Mouse (Mus musculus) adrenal gland, postnatal 0 days (tissue): Measurements from ENCODE around the gene Olfr1156. TPM values are rescaled to one million over a fixed set of nuclear protein-coding genes. Genes with fewer than 3 reads are reported as not detected.

Source experiments
- polyA plus RNA-seq: library from polyadenylated mRNA; unstranded; fragments of >200 nt; fragmentation: Nextera tagmentation; extraction: Ambion mirVana; gene quantifications from 2 replicates; pipeline ENCODE4 v1.2.1, GENCODE M21; 2015

Olfr1156 gene
- not detected in 2 replicates for polyA plus RNA-seq

GRCm38 (mm10) chr2:87953000-87953399 lies at the start of gene Olfr1156:
Olfr1156 (minus strand) TSS chr2:87953100.

GRCm38 (mm10) chr2:87989813-87990212 lies 36.9 kb upstream of the Olfr1156 start, which contains the start of gene Olfr1158:
Olfr1158 (plus strand) TSS chr2:87990113.

DNA sequence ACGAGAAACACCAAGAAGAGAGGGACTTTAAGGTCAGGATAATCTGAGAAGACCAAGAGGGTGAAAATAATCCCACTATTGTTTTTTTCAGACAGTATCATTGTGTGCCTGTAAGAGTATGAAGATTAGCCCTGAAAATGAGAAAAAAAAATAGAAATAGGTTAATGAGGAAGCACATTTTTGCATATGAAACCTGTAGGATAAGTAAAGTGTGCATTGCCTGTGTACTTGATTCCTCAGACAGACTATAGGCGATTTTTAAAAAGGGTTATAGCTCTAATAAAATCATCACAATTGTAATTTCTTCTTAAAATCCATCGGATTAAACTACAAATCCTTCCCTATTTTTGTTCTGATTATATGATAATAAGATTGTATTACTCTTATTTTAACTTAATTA lies 21.7 kb upstream of the Olfr1156 start, which contains the start of gene Olfr74:
Gene Olfr74 (minus strand): TSS at position 101 of the 400 bp plus-strand sequence.

GRCm38 (mm10) chr2:87968199-87968598 lies 15.3 kb upstream of the Olfr1156 start, which contains the start of gene Olfr1157:
Olfr1157 (minus strand) TSS chr2:87968299.

GRCm38 (mm10) chr2:87945037-87945436 lies 7.9 kb downstream of the Olfr1156 start, which contains the start of gene Olfr1155:
Olfr1155 (minus strand) TSS chr2:87945137.

DNA sequence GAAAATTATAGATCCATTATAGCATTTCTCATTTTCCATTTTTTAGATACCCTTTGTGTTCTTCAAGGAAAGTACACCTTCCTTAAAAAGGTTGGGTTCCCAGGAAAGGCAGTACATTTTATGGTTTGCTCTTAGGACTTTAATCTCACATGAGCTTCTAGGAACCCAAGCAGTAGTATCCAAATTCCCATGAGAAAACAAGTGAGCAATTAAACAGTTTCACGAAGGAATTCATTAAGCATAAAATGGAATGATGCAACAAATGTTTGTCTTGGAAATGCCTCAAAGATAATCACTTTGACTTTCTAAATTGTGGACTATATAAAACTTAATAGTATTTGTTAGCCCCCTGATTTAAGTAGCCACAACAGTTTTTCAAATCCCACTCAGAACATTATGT lies 47.8 kb downstream of the Olfr1156 start, which contains the start of gene Olfr1154:
Gene Olfr1154 (minus strand): TSS at position 101 of the 400 bp plus-strand sequence.

Other genes starting within 250 kb of the Olfr1156 start
- not detected in 2 replicates for gene Olfr1137, start 239.9 kb downstream of the Olfr1156 start, polyA plus RNA-seq
- not detected in 2 replicates for gene Olfr1138, start 213.1 kb downstream of the Olfr1156 start, polyA plus RNA-seq
- gene Olfr1140, start 209.3 kb downstream of the Olfr1156 start, polyA plus RNA-seq = not detected in 2 replicates
- gene Olfr1141, start 199.1 kb downstream of the Olfr1156 start, polyA plus RNA-seq = not detected in 2 replicates
- not detected in 2 replicates for gene Olfr152, start 173.6 kb downstream of the Olfr1156 start, polyA plus RNA-seq
- not detected in 2 replicates for gene Olfr1143, start 152.5 kb downstream of the Olfr1156 start, polyA plus RNA-seq
- not detected in 2 replicates for gene Olfr1145, start 143.3 kb downstream of the Olfr1156 start, polyA plus RNA-seq
- not detected in 2 replicates for gene Olfr1148, start 122.6 kb downstream of the Olfr1156 start, polyA plus RNA-seq
- gene Olfr1150-ps1, start 109.1 kb downstream of the Olfr1156 start, polyA plus RNA-seq = not detected in 2 replicates
- not detected in 2 replicates for gene Olfr1151, start 97.2 kb downstream of the Olfr1156 start, polyA plus RNA-seq
- not detected in 2 replicates for gene Olfr1152, start 86.6 kb downstream of the Olfr1156 start, polyA plus RNA-seq
- gene Olfr1153, start 58.1 kb downstream of the Olfr1156 start, polyA plus RNA-seq = not detected in 2 replicates
- not detected in 2 replicates for gene Olfr1154, start 47.9 kb downstream of the Olfr1156 start, polyA plus RNA-seq
- gene Olfr1155, start 8.0 kb downstream of the Olfr1156 start, polyA plus RNA-seq = not detected in 2 replicates
- not detected in 2 replicates for gene Olfr1157, start 15.2 kb upstream of the Olfr1156 start, polyA plus RNA-seq
- not detected in 2 replicates for gene Olfr74, start 21.6 kb upstream of the Olfr1156 start, polyA plus RNA-seq
- gene Olfr1158, start 37.0 kb upstream of the Olfr1156 start, polyA plus RNA-seq = not detected in 2 replicates
- not detected in 2 replicates for gene Olfr1160, start 55.2 kb upstream of the Olfr1156 start, polyA plus RNA-seq
- gene Olfr1161, start 69.7 kb upstream of the Olfr1156 start, polyA plus RNA-seq = not detected in 2 replicates
- gene Olfr73, start 84.6 kb upstream of the Olfr1156 start, polyA plus RNA-seq = 0.04 TPM in 1 of 2 replicates, not detected in the other
- not detected in 2 replicates for gene Olfr1162, start 98.0 kb upstream of the Olfr1156 start, polyA plus RNA-seq
- not detected in 2 replicates for gene Olfr1163, start 118.7 kb upstream of the Olfr1156 start, polyA plus RNA-seq
- not detected in 2 replicates for gene Olfr1164, start 140.9 kb upstream of the Olfr1156 start, polyA plus RNA-seq
- not detected in 2 replicates for gene Olfr1166, start 175.2 kb upstream of the Olfr1156 start, polyA plus RNA-seq
- gene Olfr1167, start 202.1 kb upstream of the Olfr1156 start, polyA plus RNA-seq = not detected in 2 replicates
- not detected in 2 replicates for gene Olfr1168, start 228.8 kb upstream of the Olfr1156 start, polyA plus RNA-seq